Mouse (Mus musculus): ENCODE measurements at regions not wholly inside any gene's neighbourhood (a gene's known extent, or its start where the extent isn't known, plus 50 kb on each side); places are given as distances from the start of the nearest gene placed in this dataset.

DNA sequence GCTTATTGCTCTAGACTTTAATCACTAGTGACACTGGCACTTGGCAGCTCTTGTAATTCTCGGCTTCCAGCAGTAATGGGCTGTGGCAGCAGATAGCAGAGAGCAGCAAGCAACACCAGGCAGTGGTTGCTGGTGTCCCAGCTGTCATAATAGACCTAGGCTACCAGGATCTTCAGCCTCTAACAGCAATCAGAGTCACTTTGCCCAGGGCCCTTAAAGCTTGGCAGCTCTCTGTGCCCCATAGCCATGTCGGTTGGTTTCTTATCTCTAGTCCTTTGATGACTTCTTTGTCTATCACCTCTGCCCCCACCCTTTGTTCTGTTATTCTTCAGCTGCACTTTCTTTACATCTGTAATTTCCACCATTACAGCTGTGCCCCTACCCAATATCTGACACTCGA, 735.9 kb downstream of the Gm826 start:
- WGBS, result 52% methylated on average over 3 of the region's 3 CpGs
- H3K4me3 ChIP-seq (ENCODE audit: insufficient read depth, low read depth, low read length), result no peak overlapping the region
- DNase-seq (ENCODE audit: extremely low read depth, low read depth, low spot score), result no peak
- no peak overlapping the region for H3K9ac ChIP-seq (ENCODE audit: low read depth, low read length)
- H3K27ac ChIP-seq (replicated peaks; ENCODE audit: insufficient read depth, low read depth, low read length), result no peak overlapping the region
- no peaks in the 10 kb centered on the region for H3K36me3 ChIP-seq (ENCODE audit: control insufficient read depth, insufficient read depth, low read length)
- H3K79me2 ChIP-seq (ENCODE audit: control insufficient read depth, insufficient read depth, low read length), result no peaks in the 10 kb centered on the region
- H3K4me1 ChIP-seq (ENCODE audit: control insufficient read depth, insufficient read depth, low read length), result no peaks in the 10 kb centered on the region
- TF ChIP-seq CTCF (IDR thresholded peaks at IDR 0.05; ENCODE audit: low read depth, low read length), result no peak
- H3K27me3 ChIP-seq (ENCODE audit: control insufficient read depth, insufficient read depth, low read length), result no peaks in the 10 kb centered on the region

GRCm38 (mm10) chr2:159607191-159607590, 726.8 kb downstream of the Gm826 start:
- H3K36me3 ChIP-seq (ENCODE audit: control insufficient read depth, insufficient read depth, low read length), result no peaks in the 10 kb centered on the region
- no peak overlapping the region for H3K9ac ChIP-seq (ENCODE audit: low read depth, low read length)
- no peak for DNase-seq (ENCODE audit: extremely low read depth, low read depth, low spot score)
- no peak overlapping the region for H3K4me3 ChIP-seq (ENCODE audit: insufficient read depth, low read depth, low read length)
- H3K4me1 ChIP-seq (ENCODE audit: control insufficient read depth, insufficient read depth, low read length), result no peaks in the 10 kb centered on the region
- no peaks in the 10 kb centered on the region for H3K27me3 ChIP-seq (ENCODE audit: control insufficient read depth, insufficient read depth, low read length)
- no peak overlapping the region for H3K27ac ChIP-seq (replicated peaks; ENCODE audit: insufficient read depth, low read depth, low read length)
- no peaks in the 10 kb centered on the region for H3K79me2 ChIP-seq (ENCODE audit: control insufficient read depth, insufficient read depth, low read length)
- TF ChIP-seq POLR2A (IDR thresholded peaks at IDR 0.05; ENCODE audit: extremely low read depth, insufficient read depth, low read length), result no peak
- no peak for TF ChIP-seq CTCF (IDR thresholded peaks at IDR 0.05; ENCODE audit: low read depth, low read length)
- 70% methylated on average over 3 of the region's 3 CpGs for WGBS

DNA sequence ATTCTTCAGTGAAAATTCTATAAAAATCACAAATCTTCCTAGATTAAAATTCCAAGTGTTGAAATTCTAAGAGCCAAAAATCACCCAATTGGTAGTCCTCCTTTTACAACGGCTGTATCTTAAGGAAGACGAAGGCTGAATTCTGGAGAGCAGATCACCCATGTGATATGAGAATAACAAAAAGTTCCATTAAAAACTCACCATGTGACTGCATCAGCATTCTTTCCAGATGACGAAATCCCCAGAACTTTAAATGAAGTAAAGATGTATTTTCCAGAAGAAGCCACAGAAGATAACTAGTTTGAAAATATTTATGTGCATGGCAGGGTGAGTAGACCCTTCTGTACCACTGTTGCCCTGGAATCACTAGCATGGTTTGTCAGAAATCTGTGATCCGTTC, 723.5 kb downstream of the Gm826 start:
- WGBS, result 78% methylated on average over 4 of the region's 4 CpGs
- H3K27me3 ChIP-seq (ENCODE audit: control insufficient read depth, insufficient read depth, low read length), result no peaks in the 10 kb centered on the region
- no peak overlapping the region for H3K27ac ChIP-seq (replicated peaks; ENCODE audit: insufficient read depth, low read depth, low read length)
- no peaks in the 10 kb centered on the region for H3K36me3 ChIP-seq (ENCODE audit: control insufficient read depth, insufficient read depth, low read length)
- H3K9ac ChIP-seq (ENCODE audit: low read depth, low read length), result no peak overlapping the region
- H3K4me3 ChIP-seq (ENCODE audit: insufficient read depth, low read depth, low read length), result no peak overlapping the region
- H3K4me1 ChIP-seq (ENCODE audit: control insufficient read depth, insufficient read depth, low read length), result no peaks in the 10 kb centered on the region
- H3K79me2 ChIP-seq (ENCODE audit: control insufficient read depth, insufficient read depth, low read length), result no peaks in the 10 kb centered on the region
- TF ChIP-seq CTCF (IDR thresholded peaks at IDR 0.05; ENCODE audit: low read depth, low read length) (no peak), POLR2A (IDR thresholded peaks at IDR 0.05; ENCODE audit: extremely low read depth, insufficient read depth, low read length) (no peak)
- no peak for DNase-seq (ENCODE audit: extremely low read depth, low read depth, low spot score)

DNA sequence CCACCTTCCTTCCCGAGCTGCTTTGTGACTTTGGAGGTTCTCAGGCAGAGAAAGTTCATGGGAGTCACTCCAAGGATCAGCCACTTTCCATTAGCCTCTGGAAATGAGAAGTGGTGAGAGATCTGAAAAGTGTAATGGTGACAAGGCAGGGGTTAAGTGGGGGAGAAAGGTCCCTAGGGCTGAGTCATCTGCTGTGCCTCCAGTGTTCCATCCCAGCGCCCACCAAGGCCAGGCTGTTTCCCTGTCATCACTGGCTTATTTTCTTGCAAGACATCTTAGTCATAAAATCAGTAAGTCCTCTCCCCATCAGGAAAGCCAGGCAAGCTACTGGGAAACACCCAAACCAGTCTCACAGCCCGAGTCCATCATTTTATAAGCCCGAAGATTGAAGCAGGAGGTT, 717.3 kb downstream of the Gm826 start:
- no peak for DNase-seq (ENCODE audit: extremely low read depth, low read depth, low spot score)
- no peaks in the 10 kb centered on the region for H3K27me3 ChIP-seq (ENCODE audit: control insufficient read depth, insufficient read depth, low read length)
- no peaks in the 10 kb centered on the region for H3K36me3 ChIP-seq (ENCODE audit: control insufficient read depth, insufficient read depth, low read length)
- no peak overlapping the region for H3K9ac ChIP-seq (ENCODE audit: low read depth, low read length)
- no peak overlapping the region for H3K4me3 ChIP-seq (ENCODE audit: insufficient read depth, low read depth, low read length)
- H3K27ac ChIP-seq (replicated peaks; ENCODE audit: insufficient read depth, low read depth, low read length), result no peak overlapping the region
- H3K79me2 ChIP-seq (ENCODE audit: control insufficient read depth, insufficient read depth, low read length), result no peaks in the 10 kb centered on the region
- H3K4me1 ChIP-seq (ENCODE audit: control insufficient read depth, insufficient read depth, low read length), result no peaks in the 10 kb centered on the region
- 76% methylated on average over 4 of the region's 4 CpGs for WGBS
- TF ChIP-seq CTCF (IDR thresholded peaks at IDR 0.05; ENCODE audit: low read depth, low read length) (no peak), POLR2A (IDR thresholded peaks at IDR 0.05; ENCODE audit: extremely low read depth, insufficient read depth, low read length) (no peak)

DNA sequence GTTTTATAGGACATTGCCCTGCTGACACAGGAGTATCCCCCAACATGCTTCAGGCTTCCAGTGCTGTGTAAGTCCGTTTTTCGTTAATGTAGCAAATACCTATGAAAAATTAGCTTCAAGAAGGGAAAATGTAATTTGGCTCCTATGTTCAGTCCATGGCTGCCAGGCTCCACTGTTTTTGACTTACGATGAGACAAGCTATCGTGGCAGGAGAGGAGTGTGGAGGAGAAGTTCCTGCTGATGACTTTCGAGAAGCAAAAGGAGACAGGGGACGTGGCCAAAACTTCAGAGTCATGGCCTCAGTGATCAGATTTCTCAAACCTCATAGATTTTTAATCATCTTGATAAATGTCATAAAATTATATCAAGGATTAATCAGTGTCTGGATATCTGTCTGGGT, 712.7 kb downstream of the Gm826 start:
- WGBS, result 91% methylated on average over 6 of the region's 6 CpGs
- no peak overlapping the region for H3K4me3 ChIP-seq (ENCODE audit: insufficient read depth, low read depth, low read length)
- H3K4me1 ChIP-seq (ENCODE audit: control insufficient read depth, insufficient read depth, low read length), result no peaks in the 10 kb centered on the region
- H3K27me3 ChIP-seq (ENCODE audit: control insufficient read depth, insufficient read depth, low read length), result no peaks in the 10 kb centered on the region
- H3K27ac ChIP-seq (replicated peaks; ENCODE audit: insufficient read depth, low read depth, low read length), result no peak overlapping the region
- H3K79me2 ChIP-seq (ENCODE audit: control insufficient read depth, insufficient read depth, low read length), result no peaks in the 10 kb centered on the region
- no peak for DNase-seq (ENCODE audit: extremely low read depth, low read depth, low spot score)
- H3K9ac ChIP-seq (ENCODE audit: low read depth, low read length), result no peak overlapping the region
- TF ChIP-seq CTCF (IDR thresholded peaks at IDR 0.05; ENCODE audit: low read depth, low read length) (no peak), POLR2A (IDR thresholded peaks at IDR 0.05; ENCODE audit: extremely low read depth, insufficient read depth, low read length) (no peak)
- no peaks in the 10 kb centered on the region for H3K36me3 ChIP-seq (ENCODE audit: control insufficient read depth, insufficient read depth, low read length)

DNA sequence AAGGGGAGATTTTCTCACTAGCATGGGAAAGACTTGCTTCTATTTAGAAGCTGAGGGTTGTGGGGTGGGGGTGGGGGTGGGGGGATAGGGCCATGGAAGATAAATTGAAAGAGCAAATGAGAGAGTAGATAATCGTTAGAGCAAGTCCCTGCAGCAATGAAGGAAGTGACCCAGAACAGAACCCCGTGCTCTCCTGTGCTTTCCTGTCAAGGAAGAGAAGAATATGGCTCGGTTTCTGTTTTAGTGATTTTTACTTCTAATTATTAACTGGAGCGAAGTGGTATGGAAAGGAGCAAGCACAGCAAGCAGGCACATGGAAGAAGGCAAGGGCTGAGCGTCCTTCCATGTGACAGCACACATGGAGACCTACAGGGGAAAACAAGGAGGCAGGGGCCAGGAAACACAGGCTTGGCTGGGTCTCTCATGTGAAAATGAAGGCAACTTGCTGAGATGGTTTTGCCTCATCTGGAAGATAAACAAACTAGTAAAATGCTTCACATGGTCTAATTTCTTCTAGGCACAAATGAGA, 711.8 kb downstream of the Gm826 start:
- TF ChIP-seq CTCF (IDR thresholded peaks at IDR 0.05; ENCODE audit: low read depth, low read length) (no peak), POLR2A (IDR thresholded peaks at IDR 0.05; ENCODE audit: extremely low read depth, insufficient read depth, low read length) (no peak)
- H3K4me3 ChIP-seq (ENCODE audit: insufficient read depth, low read depth, low read length), result no peak overlapping the region
- no peaks in the 10 kb centered on the region for H3K4me1 ChIP-seq (ENCODE audit: control insufficient read depth, insufficient read depth, low read length)
- no peak for DNase-seq (ENCODE audit: extremely low read depth, low read depth, low spot score)
- no peaks in the 10 kb centered on the region for H3K79me2 ChIP-seq (ENCODE audit: control insufficient read depth, insufficient read depth, low read length)
- H3K9ac ChIP-seq (ENCODE audit: low read depth, low read length), result no peak overlapping the region
- WGBS, result 74% methylated on average over 5 of the region's 5 CpGs
- H3K27me3 ChIP-seq (ENCODE audit: control insufficient read depth, insufficient read depth, low read length), result no peaks in the 10 kb centered on the region
- H3K27ac ChIP-seq (replicated peaks; ENCODE audit: insufficient read depth, low read depth, low read length), result no peak overlapping the region
- H3K36me3 ChIP-seq (ENCODE audit: control insufficient read depth, insufficient read depth, low read length), result no peaks in the 10 kb centered on the region
